Mouse (Mus musculus) forebrain, embryonic 10.5 days (tissue): ENCODE measurements at regions not wholly inside any gene's neighbourhood (a gene's known extent, or its start where the extent isn't known, plus 50 kb on each side); places are given as distances from the start of the nearest gene placed in this dataset.

Source experiments
- DNase-seq: peaks from one replicate; pipeline ENCODE4 v3.0.0-alpha.2; 2017; ENCODE audit warnings: low spot score; ENCODE audit errors: extremely low spot score
- H3K27ac ChIP-seq: fragments of 300-500 bp; sonication (generic); 2 replicates; pipeline ENCODE4 v1.5.1; 2016; ENCODE audit warnings: mild to moderate bottlenecking
- H3K27me3 ChIP-seq: fragments of 300-500 bp; sonication (generic); 2 replicates; pipeline ENCODE4 v1.6.1; 2016; ENCODE audit warnings: mild to moderate bottlenecking; ENCODE audit not compliant: poor library complexity, severe bottlenecking
- H3K36me3 ChIP-seq: fragments of 300-500 bp; sonication (generic); replicated peaks from 2 replicates; pipeline ENCODE4 v1.6.1; 2016; ENCODE audit warnings: mild to moderate bottlenecking, moderate library complexity
- H3K4me1 ChIP-seq: fragments of 300-500 bp; sonication (generic); 2 replicates; pipeline ENCODE4 v1.6.1; 2016
- H3K4me3 ChIP-seq: fragments of 300-500 bp; sonication (generic); 2 replicates; pipeline ENCODE4 v1.5.1; 2016; ENCODE audit warnings: mild to moderate bottlenecking, moderate library complexity
- H3K9me3 ChIP-seq: fragments of 300-500 bp; sonication (generic); 2 replicates; pipeline ENCODE4 v1.6.1; 2016; ENCODE audit warnings: mild to moderate bottlenecking, moderate library complexity
- WGBS: fragments of 180-500 bp; shearing (Covaris S2); methylation state at CpG from one replicate; pipeline ENCODE4 v1.1.7; 2016; 5-methylcytosine and 5-hydroxymethylcytosine counted together

DNA sequence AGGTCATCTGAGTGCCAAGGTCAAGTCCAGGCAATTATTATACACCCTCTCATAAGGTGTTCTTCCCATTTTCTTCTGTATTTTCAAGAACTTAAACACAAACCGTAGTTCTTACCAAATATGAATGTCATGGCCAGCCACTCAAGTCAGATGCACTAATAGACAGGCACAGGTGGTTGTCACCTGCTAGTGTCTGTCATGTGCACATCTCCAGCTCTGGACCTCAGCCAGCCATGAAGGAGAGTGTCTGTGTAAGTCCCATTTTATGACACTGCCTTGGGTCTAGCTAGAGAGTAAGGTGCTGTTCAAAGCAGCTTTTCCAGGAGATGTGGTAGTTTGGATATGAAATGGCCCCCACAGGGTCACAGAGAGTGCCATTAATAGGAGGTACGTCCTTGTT, 68.5 kb upstream of the Igfbp3 start:
- DNase-seq: no peak
- Histone ChIP-seq H3K27ac (peak overlapping the region; percentile 30; the same call in 1 of the 2 replicates), H3K9me3 (no peaks in the 10 kb centered on the region), H3K4me1 (peaks cover 33% of the 10 kb centered on the region), H3K36me3 (no peaks in the 10 kb centered on the region), H3K4me3 (no peak overlapping the region), H3K27me3 (no peaks in the 10 kb centered on the region)
- 87% methylated on average over 2 of the region's 2 CpGs for WGBS

DNA sequence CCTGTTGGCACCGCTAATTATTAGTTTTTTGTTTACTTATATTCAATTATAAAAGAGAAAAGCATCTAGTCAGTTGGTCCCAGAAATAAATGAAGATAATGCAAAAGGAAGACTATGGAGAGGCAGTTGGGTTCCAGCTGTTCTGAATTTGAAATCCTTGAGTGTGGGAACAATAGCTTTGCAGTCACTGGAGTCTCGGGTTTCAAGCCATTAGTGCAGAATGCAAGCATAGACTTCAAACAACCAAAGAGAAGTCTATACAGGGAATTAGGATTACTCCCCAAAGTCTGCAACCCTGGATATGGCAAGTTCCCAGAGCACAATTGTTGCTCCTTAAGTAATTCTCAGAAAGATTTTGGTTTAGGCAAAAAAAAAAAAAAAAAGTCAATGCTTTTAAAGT, 67.9 kb upstream of the Igfbp3 start:
- WGBS: 15% methylated on average over 2 of the region's 2 CpGs
- Histone ChIP-seq H3K9me3 (no peaks in the 10 kb centered on the region), H3K27me3 (no peaks in the 10 kb centered on the region), H3K27ac (no peak overlapping the region), H3K4me3 (no peak overlapping the region), H3K36me3 (no peaks in the 10 kb centered on the region), H3K4me1 (peaks cover 33% of the 10 kb centered on the region)
- no peak for DNase-seq

DNA sequence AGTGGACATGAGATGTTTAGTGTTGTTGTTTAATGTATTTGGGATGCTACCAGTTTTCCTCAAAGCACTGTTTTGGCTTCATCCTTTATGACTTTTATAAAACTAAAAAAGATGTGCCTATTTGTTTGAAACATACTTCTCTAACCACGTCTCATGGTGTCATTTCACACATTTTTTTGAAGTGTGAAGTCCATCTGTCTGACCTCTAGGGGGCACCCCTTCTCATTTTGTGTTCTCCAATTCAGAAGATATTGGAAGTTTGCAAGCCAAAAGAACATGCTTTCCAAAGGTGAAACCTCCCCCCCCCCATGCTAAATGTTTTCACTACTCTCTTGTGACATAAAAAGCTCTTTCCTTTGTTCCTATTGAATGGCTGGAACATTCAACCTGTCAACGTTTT, 66.2 kb upstream of the Igfbp3 start:
- WGBS: 76% methylated on average over 2 of the region's 2 CpGs
- H3K4me1 ChIP-seq: peaks cover 29% of the 10 kb centered on the region
- H3K27me3 ChIP-seq: no peaks in the 10 kb centered on the region
- H3K27ac ChIP-seq: no peak overlapping the region
- no peaks in the 10 kb centered on the region for H3K9me3 ChIP-seq
- H3K36me3 ChIP-seq: no peaks in the 10 kb centered on the region
- H3K4me3 ChIP-seq: no peak overlapping the region
- DNase-seq: no peak

DNA sequence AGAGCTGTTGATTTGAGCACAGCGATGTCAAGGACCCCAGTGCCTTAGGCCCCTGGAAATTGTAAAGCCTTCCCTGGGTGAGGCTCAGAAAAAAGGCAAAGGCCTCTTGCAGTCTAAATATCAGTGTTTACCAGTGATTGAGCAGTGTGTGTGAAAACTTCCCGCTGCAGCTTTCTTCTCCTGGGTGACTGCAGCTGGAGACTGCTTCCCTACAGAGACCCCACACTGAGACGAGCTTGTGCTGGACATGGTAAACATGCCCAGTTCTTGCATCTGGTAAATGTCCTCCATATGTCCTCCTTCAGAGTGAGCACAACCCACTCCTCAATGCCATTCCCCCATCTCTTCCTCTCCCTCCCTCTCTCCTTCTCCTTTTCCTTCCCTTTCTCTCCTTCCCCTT, 58.8 kb upstream of the Igfbp3 start:
- Histone ChIP-seq H3K36me3 (no peaks in the 10 kb centered on the region), H3K9me3 (no peaks in the 10 kb centered on the region), H3K27me3 (no peaks in the 10 kb centered on the region), H3K4me1 (0 out of 2 replicates have a peak, but pooled peaks cover 10% of the 10 kb centered on the region), H3K4me3 (no peak overlapping the region), H3K27ac (0 out of 2 replicates have a peak overlapping the region, but pooled peaks have one; percentile 2)
- WGBS: 67% methylated on average over 3 of the region's 3 CpGs
- DNase-seq: no peak

DNA sequence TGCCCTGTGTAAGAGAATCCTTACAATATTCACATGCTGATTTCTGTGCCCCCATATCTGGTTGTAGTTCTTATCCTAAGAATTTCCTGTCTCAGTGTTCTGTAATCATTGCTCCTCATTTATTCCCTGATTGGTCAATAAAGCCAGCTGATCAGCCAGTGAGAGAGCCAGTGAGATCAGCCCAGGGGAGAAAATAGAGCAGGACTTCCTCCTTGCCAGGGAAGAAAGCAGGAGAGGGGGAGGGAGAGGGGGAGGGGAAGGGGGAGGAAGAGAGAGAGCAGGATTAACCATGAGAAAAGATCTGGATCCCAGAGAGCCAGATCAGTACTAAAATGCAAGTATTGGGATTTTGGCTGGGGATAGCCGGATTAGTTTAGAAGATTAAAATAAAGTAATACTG, 57.2 kb upstream of the Igfbp3 start:
- DNase-seq: no peak
- H3K27ac ChIP-seq: no peak overlapping the region
- WGBS: 86% methylated on average over 1 of the region's 1 CpGs
- no peak overlapping the region for H3K4me3 ChIP-seq
- H3K9me3 ChIP-seq: no peaks in the 10 kb centered on the region
- H3K27me3 ChIP-seq: no peaks in the 10 kb centered on the region
- H3K4me1 ChIP-seq: peaks cover 15% of the 10 kb centered on the region
- H3K36me3 ChIP-seq: no peaks in the 10 kb centered on the region

DNA sequence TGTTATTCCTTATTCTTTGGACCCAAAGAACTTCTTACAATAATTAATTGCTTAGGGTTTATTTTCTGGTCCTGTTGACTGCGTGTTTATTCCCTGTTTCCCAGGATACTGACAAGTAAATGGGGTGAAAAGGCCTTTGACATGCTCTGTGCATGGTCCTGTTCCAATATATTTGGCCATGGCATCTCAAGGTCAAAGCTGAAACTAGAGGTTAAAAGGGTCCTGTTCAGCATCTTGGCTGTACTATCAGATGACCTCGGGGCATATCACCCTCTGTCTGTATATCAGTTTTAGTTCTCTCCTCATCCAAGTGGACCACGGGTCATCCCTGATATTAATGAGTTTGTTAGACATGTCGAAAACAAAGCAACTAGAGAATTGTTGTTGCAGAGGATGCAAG, 50.2 kb upstream of the Igfbp3 start:
- Histone ChIP-seq H3K4me3 (no peak overlapping the region), H3K36me3 (no peaks in the 10 kb centered on the region), H3K4me1 (peaks cover 7% of the 10 kb centered on the region), H3K27ac (no peak overlapping the region), H3K9me3 (no peaks in the 10 kb centered on the region), H3K27me3 (no peaks in the 10 kb centered on the region)
- DNase-seq: no peak
- WGBS: 88% methylated on average over 4 of the region's 4 CpGs
